27 mouse cellular contexts compared by ENCODE assay signal in genomic region chr3:140785700-140786099, GRCm38 (mm10).
DNase-seq lines count a peak whose midpoint lies in the region; ATAC-seq and TF ChIP-seq lines count a peak whose summit lies in the region.
"Had no signal": no experiment of that assay in that cellular context is flagged by ENCODE, and none has a peak within 500 bp of the region (broad histone marks: within the 10 kb centered on the region; RNA-seq: fewer than 3 reads in every experiment).

No protein-coding gene starts in this region.

- no peak overlapping the region for H3K9ac ChIP-seq in kidney, embryonic 15.5 days
- H3K9ac ChIP-seq: embryonic facial prominence, embryonic 13.5 days; intestine, embryonic 15.5 days; limb, embryonic 13.5 days; liver, embryonic 13.5 days; stomach, embryonic 15.5 days had no signal

- H3K36me3 ChIP-seq in kidney, adult 2 months (ENCODE audit: control insufficient read depth, insufficient read depth, low read length), result no peaks in the 10 kb centered on the region
- no peaks in the 10 kb centered on the region for H3K36me3 ChIP-seq in kidney, embryonic 15.5 days
- H3K36me3 ChIP-seq: embryonic facial prominence, embryonic 13.5 days; hindbrain, embryonic 10.5 days; intestine, embryonic 15.5 days; limb, embryonic 13.5 days; liver, embryonic 13.5 days; stomach, embryonic 15.5 days had no signal

- WGBS in kidney, adult 2 months, result 40% methylated on average over 3 of the region's 3 CpGs
- WGBS in kidney, embryonic 15.5 days, result 53% methylated on average over 3 of the region's 3 CpGs

- no peaks in the 10 kb centered on the region for H3K9me3 ChIP-seq in kidney, embryonic 15.5 days (replicated peaks)
- H3K9me3 ChIP-seq: embryonic facial prominence, embryonic 13.5 days; hindbrain, embryonic 10.5 days; intestine, embryonic 15.5 days; limb, embryonic 13.5 days; liver, embryonic 13.5 days; stomach, embryonic 15.5 days had no signal

- no peaks in the 10 kb centered on the region for H3K27me3 ChIP-seq in kidney, adult 2 months (replicated peaks; ENCODE audit: control insufficient read depth, insufficient read depth, low read length)
- H3K27me3 ChIP-seq in kidney, embryonic 15.5 days, result no peaks in the 10 kb centered on the region
- H3K27me3 ChIP-seq: embryonic facial prominence, embryonic 13.5 days; intestine, embryonic 15.5 days; limb, embryonic 13.5 days; liver, embryonic 13.5 days; stomach, embryonic 15.5 days had no signal

- no peaks in the 10 kb centered on the region for H3K4me1 ChIP-seq in kidney, adult 2 months (ENCODE audit: control insufficient read depth, insufficient read depth, low read length)
- no peaks in the 10 kb centered on the region for H3K4me1 ChIP-seq in kidney, embryonic 15.5 days
- H3K4me1 ChIP-seq: embryonic facial prominence, embryonic 13.5 days; hindbrain, embryonic 10.5 days; intestine, embryonic 15.5 days; limb, embryonic 13.5 days; liver, embryonic 13.5 days; stomach, embryonic 15.5 days had no signal

- H3K4me2 ChIP-seq in kidney, embryonic 15.5 days, result no peak overlapping the region
- H3K4me2 ChIP-seq: embryonic facial prominence, embryonic 13.5 days; intestine, embryonic 15.5 days; limb, embryonic 13.5 days; liver, embryonic 13.5 days; stomach, embryonic 15.5 days had no signal

- no peak overlapping the region for H3K4me3 ChIP-seq in kidney, adult 2 months (ENCODE audit: insufficient read depth, low read depth, low read length)
- H3K4me3 ChIP-seq in kidney, embryonic 15.5 days (replicated peaks), result no peak overlapping the region
- H3K4me3 ChIP-seq in layer of hippocampus, adult 2 months, result no peak overlapping the region
- H3K4me3 ChIP-seq: embryonic facial prominence, embryonic 13.5 days; erythroblast, embryonic 14.5 days; hindbrain, embryonic 10.5 days; intestine, embryonic 15.5 days; limb, embryonic 13.5 days; liver, embryonic 13.5 days; stomach, embryonic 15.5 days had no signal

- no peak for TF ChIP-seq CTCF in kidney, adult 2 months (conservative IDR thresholded peaks at IDR 0.05; ENCODE audit: insufficient read depth, insufficient read length, low read depth, low read length)
- no peak for TF ChIP-seq CTCF in layer of hippocampus, adult 2 months (conservative IDR thresholded peaks at IDR 0.05)

- TF ChIP-seq POLR2A in kidney, adult 2 months (IDR thresholded peaks at IDR 0.05; ENCODE audit: low read depth, low read length), result no peak

- 0 out of 2 replicates have a peak, but pooled peaks have one; percentile 43 for ATAC-seq in kidney, embryonic 15.5 days (replicated peaks; ENCODE audit: low FRiP score)
- ATAC-seq: forebrain, embryonic 16.5 days; hindbrain, postnatal 0 days; intestine, embryonic 15.5 days; lung, postnatal 0 days had no signal

- peak; percentile 78 for DNase-seq in kidney, adult 2 months
- no peak for DNase-seq in kidney, adult 18-20 months
- peak; percentile 7 for DNase-seq in kidney, postnatal 14 days
- DNase-seq in layer of hippocampus, postnatal 25 days (ENCODE audit: extremely low spot score in 1 of 2, low spot score in 1 of 2), result no peak
- no peak for DNase-seq in layer of hippocampus, adult 2 months (ENCODE audit: low spot score in 2 of 2)
- no peak for DNase-seq in right cerebral cortex, postnatal 14 days
- DNase-seq: adrenal gland, postnatal 25 days; B cell, adult 2 months; cerebellum, adult 18-20 months; cerebellum, postnatal 14 days; heart, postnatal 14 days; liver, embryonic 13.5 days; lung, adult 18-20 months; midbrain, embryonic 14.5 days; retina, postnatal 1 day; right cerebral cortex, postnatal 25 days had no signal

- H3K27ac ChIP-seq in kidney, adult 2 months (ENCODE audit: insufficient read depth, low read depth, low read length), result no peak overlapping the region
- no peak overlapping the region for H3K27ac ChIP-seq in kidney, embryonic 15.5 days
- H3K27ac ChIP-seq in layer of hippocampus, adult 2 months, result no peak overlapping the region
- H3K27ac ChIP-seq: embryonic facial prominence, embryonic 13.5 days; hindbrain, embryonic 10.5 days; hindbrain, postnatal 0 days; intestine, embryonic 15.5 days; limb, embryonic 13.5 days; liver, embryonic 13.5 days; macrophage; stomach, embryonic 15.5 days had no signal

Comparison
In these comparisons a context has a peak if more than half of its experiments do, and no peak if none do; other contexts are left out.
1. DNase-seq: peak in kidney, adult 2 months (single experiment) and kidney, postnatal 14 days (single experiment); none in kidney, adult 18-20 months (single experiment), layer of hippocampus, postnatal 25 days (0 of 2), layer of hippocampus, adult 2 months (0 of 2) and right cerebral cortex, postnatal 14 days (single experiment).